Mouse (Mus musculus) testis, adult 2 months (tissue): Measurements from ENCODE around the gene Psg16. TPM values are rescaled to one million over a fixed set of nuclear protein-coding genes. Genes with fewer than 3 reads are reported as not detected.

Experiments
- H3K27ac ChIP-seq: fragments of 200-500 bp; 2 replicates; pipeline ENCODE4 v1.5.1; 2012; ENCODE audit warnings: low read depth, low read length; ENCODE audit not compliant: control insufficient read depth, insufficient read depth
- H3K27me3 ChIP-seq: fragments of 200-500 bp; 2 replicates; pipeline ENCODE4 v1.6.1; 2012; ENCODE audit warnings: mild to moderate bottlenecking, low read length, moderate library complexity; ENCODE audit not compliant: control insufficient read depth, insufficient read depth
- H3K36me3 ChIP-seq: fragments of 200-500 bp; 2 replicates; pipeline ENCODE4 v1.6.1; 2012; ENCODE audit warnings: mild to moderate bottlenecking, low read length; ENCODE audit not compliant: control insufficient read depth, insufficient read depth
- H3K4me1 ChIP-seq: fragments of 200-500 bp; 2 replicates; pipeline ENCODE4 v1.6.1; 2012; ENCODE audit warnings: low read length; ENCODE audit not compliant: control insufficient read depth, insufficient read depth
- H3K4me3 ChIP-seq: fragments of 200-500 bp; 2 replicates; pipeline ENCODE4 v1.5.1; 2012; ENCODE audit warnings: low read depth, mild to moderate bottlenecking, low read length, moderate library complexity, mixed read lengths; ENCODE audit not compliant: control insufficient read depth
- CTCF ChIP-seq: fragments of 200-500 bp; IDR thresholded peaks from 2 replicates; pipeline ENCODE4 v1.5.1; 2012; ENCODE audit warnings: low read depth, mild to moderate bottlenecking, inconsistent platforms, low read length, moderate library complexity; ENCODE audit not compliant: control insufficient read depth, insufficient read depth, insufficient replicate concordance
- POLR2A ChIP-seq: fragments of 200-500 bp; IDR thresholded peaks from 2 replicates; pipeline ENCODE4 v1.6.1; 2012; ENCODE audit warnings: low read depth, mild to moderate bottlenecking, inconsistent platforms, low read length, moderate library complexity; ENCODE audit not compliant: control insufficient read depth
- polyA plus RNA-seq: library from polyadenylated mRNA; depleted of rRNA; stranded (reverse); fragments of >200 nt; gene quantifications from 2 replicates; pipeline ENCODE4 v1.2.3, GENCODE M21; 2012

The Psg16 gene
- polyA plus RNA-seq, 1 experiment, result 0.19 TPM

DNA sequence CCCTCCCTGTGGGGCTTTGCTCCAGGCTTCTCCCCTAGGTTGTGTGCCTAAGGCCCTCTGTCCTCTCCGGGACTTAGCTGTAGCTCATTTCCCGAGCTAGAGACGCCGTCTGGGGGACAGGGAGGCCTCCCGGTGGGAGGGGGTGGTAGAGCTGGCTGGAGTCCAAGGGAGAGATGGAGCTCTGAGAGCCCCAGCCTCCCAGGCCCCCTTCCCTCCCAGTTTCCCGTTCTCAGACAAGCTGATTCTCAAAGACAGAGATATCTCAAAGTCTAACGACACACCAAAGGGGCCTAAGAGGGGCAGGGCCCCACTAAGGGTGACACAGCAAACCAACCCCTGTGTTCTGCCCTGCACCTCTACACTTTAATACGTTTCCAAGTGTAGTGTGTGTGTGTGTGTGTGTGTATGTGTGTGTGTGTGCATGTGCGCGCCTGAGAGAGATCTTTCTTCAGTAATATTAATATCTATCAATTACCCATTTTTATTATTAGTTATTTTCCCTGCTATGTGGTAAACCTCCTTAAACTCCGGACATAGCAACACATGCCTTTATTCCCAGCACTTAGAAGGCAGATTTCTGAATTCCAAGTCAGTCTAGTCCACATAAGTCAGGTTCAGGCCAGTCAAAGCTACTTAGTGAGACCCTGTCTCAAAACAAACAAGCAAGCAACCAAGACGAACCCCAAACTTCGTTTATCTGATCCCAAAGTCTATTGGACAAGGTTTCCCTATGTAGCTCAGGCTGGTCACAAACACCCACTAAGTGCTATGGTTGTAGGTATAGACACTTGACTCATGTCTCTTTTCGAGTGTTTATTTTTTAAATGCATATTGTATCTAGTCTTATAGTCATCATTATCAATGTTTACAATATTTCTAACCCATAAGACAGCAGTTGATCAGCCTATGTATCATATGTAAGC is 17.0 kb upstream of the Psg16 start:
- Histone ChIP-seq H3K4me1 (peaks cover 37% of the 10 kb centered on the region), H3K4me3 (peak overlapping the region; percentile 67), H3K27ac (peak overlapping the region; percentile 47), H3K27me3 (no peaks in the 10 kb centered on the region), H3K36me3 (no peaks in the 10 kb centered on the region)
- TF ChIP-seq POLR2A, result no peak
- no peak for TF ChIP-seq CTCF

DNA sequence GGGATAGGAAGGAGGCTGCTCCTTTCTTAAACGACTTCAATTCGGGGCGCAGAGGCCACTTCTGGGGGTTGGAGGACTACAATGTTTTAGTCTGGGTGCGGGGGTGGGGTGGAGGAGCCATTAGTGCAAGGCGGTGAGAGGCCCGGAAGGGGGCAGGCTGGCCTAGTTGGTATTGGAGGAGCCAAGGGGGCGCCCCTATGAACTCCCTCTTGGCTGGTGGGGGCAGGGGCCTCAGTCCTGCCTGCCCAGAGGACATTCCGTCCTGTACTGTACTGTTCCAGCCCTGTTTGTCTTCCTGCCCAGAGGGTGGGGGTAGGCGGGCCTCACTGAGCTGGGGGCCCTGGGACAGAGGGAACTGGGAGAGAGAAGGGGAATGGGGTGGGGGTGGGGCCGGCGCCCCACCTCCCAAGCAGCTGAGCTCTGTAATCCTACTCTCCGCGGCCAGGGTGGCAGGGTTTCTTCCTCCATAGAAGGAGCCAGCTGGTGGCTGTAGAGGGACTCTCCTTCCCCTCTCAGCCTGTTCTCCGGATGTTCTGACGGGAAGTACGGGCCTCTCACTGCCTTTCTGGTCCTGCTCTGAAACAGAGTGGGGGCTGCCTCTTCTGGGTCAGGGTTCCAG is 15.7 kb upstream of the Psg16 start:
- no peaks in the 10 kb centered on the region for H3K36me3 ChIP-seq

GRCm38 (mm10) chr7:17058816-17059462 is 14.9 kb upstream of the Psg16 start:
- Histone ChIP-seq H3K4me3 (no peak overlapping the region), H3K27me3 (no peaks in the 10 kb centered on the region), H3K36me3 (no peaks in the 10 kb centered on the region), H3K4me1 (peaks cover 49% of the 10 kb centered on the region), H3K27ac (peak overlapping the region; percentile 82)
- TF ChIP-seq CTCF, result no peak
- no peak for TF ChIP-seq POLR2A

More for the DNA sequence above, 15.7 kb upstream of the Psg16 start:
- Histone ChIP-seq H3K27ac (peak overlapping the region; percentile 82), H3K4me3 (no peak overlapping the region), H3K4me1 (peaks cover 49% of the 10 kb centered on the region), H3K27me3 (no peaks in the 10 kb centered on the region)
- TF ChIP-seq CTCF (no peak), POLR2A (no peak)

- peaks cover 49% of the 10 kb centered on the region for H3K4me1 ChIP-seq
- no peaks in the 10 kb centered on the region for H3K27me3 ChIP-seq
These were observed 14.4 kb upstream of the Psg16 start for GRCm38 (mm10) chr7:17059463-17059844.

GRCm38 (mm10) chr7:17060031-17060781 is 13.6 kb upstream of the Psg16 start:
- TF ChIP-seq POLR2A, result no peak
- no peak for TF ChIP-seq CTCF
- H3K4me1 ChIP-seq, result peaks cover 46% of the 10 kb centered on the region
- peak overlapping the region; percentile 61 for H3K27ac ChIP-seq
- no peaks in the 10 kb centered on the region for H3K27me3 ChIP-seq
- H3K4me3 ChIP-seq, result peak overlapping the region; percentile 9; the same call in 1 of the 2 replicates
- H3K36me3 ChIP-seq, result no peaks in the 10 kb centered on the region

More at GRCm38 (mm10) chr7:17059463-17059844, 14.4 kb upstream of the Psg16 start:
- Histone ChIP-seq H3K4me3 (no peak overlapping the region), H3K27ac (peak overlapping the region; percentile 51), H3K36me3 (no peaks in the 10 kb centered on the region)
- no peak for TF ChIP-seq POLR2A
- TF ChIP-seq CTCF, result no peak

GRCm38 (mm10) chr7:17060782-17061605 is 12.8 kb upstream of the Psg16 start:
- TF ChIP-seq CTCF (peak; percentile 24; the same call in 1 of the 2 replicates), POLR2A (no peak)
- peak overlapping the region; percentile 61; the same call in 1 of the 2 replicates for H3K27ac ChIP-seq

More at GRCm38 (mm10) chr7:17060782-17061605, 12.8 kb upstream of the Psg16 start:
- Histone ChIP-seq H3K27me3 (no peaks in the 10 kb centered on the region), H3K36me3 (no peaks in the 10 kb centered on the region), H3K4me1 (peaks cover 45% of the 10 kb centered on the region), H3K4me3 (peak overlapping the region; percentile 9; the same call in 1 of the 2 replicates)
